Mouse (Mus musculus) CH12.LX (cell line): Measurements from ENCODE around the gene Irgm2. TPM values are rescaled to one million over a fixed set of nuclear protein-coding genes. Genes with fewer than 3 reads are reported as not detected.
A peak's percentile ranks its signal among the peaks of the same experiment; 100 is the strongest.
"Not testable (repeated sequence)": the region's sequence is repeated elsewhere in the genome, so short reads cannot be mapped to it uniquely, and the experiment has no call there.

Experiments used
- DNase-seq: peaks from one replicate; pipeline ENCODE4 v3.0.0-alpha.2; 2013; ENCODE audit errors: extremely low read depth
- H3K27ac ChIP-seq: 2 replicates; pipeline ENCODE4 v1.5.1; 2012; ENCODE audit warnings: low read depth, mild to moderate bottlenecking, control low read depth, moderate library complexity; ENCODE audit not compliant: insufficient read depth
- H3K27me3 ChIP-seq: replicated peaks from 2 replicates; pipeline ENCODE3; 2012; ENCODE audit warnings: inconsistent platforms
- H3K36me3 ChIP-seq, 2 experiments: replicated peaks in 1 of 2; 2 replicates each; pipeline versions ENCODE3 to v1.6.1; 2012; ENCODE audit warnings: inconsistent platforms in 1 of 2, low read length in 1 of 2, mild to moderate bottlenecking in 1 of 2, mixed read lengths in 1 of 2, moderate library complexity in 1 of 2; ENCODE audit not compliant: control insufficient read depth in 1 of 2, insufficient read depth in 1 of 2
- H3K4me1 ChIP-seq, 2 experiments: 2 replicates each; pipeline ENCODE4 v1.6.1; 2012; ENCODE audit warnings: inconsistent platforms in 1 of 2, moderate library complexity in 1 of 2; ENCODE audit not compliant: insufficient read depth in 2 of 2, control insufficient read depth in 1 of 2
- H3K4me2 ChIP-seq: 2 replicates; pipeline ENCODE4 v1.6.1; 2012; ENCODE audit warnings: low read depth, mild to moderate bottlenecking, control low read depth; ENCODE audit not compliant: poor library complexity, insufficient read depth, severe bottlenecking
- H3K4me3 ChIP-seq, 3 experiments: fragments of 150-350 bp in 1 of 3; sonication (generic) in 1 of 3; replicated peaks in 1 of 3; 2 replicates each; pipeline versions ENCODE3 to v1.5.1; 2011 to 2012; ENCODE audit warnings: low read depth in 2 of 3, low read length in 2 of 3, mild to moderate bottlenecking in 2 of 3, moderate library complexity in 2 of 3, control low read depth in 1 of 3, improper control_type of control experiment in 1 of 3, inconsistent platforms in 1 of 3, mixed read lengths in 1 of 3; ENCODE audit not compliant: poor library complexity in 1 of 3
- H3K79me2 ChIP-seq: replicated peaks from 2 replicates; pipeline ENCODE4 v1.6.1; 2012; ENCODE audit warnings: mild to moderate bottlenecking, moderate library complexity; ENCODE audit not compliant: control insufficient read depth, poor library complexity, insufficient read depth, severe bottlenecking; ENCODE audit errors: extremely low read depth
- H3K9ac ChIP-seq: 2 replicates; pipeline ENCODE4 v1.6.1; 2012; ENCODE audit warnings: low read depth, mild to moderate bottlenecking, control low read depth, moderate library complexity; ENCODE audit not compliant: insufficient read depth
- H3K9me3 ChIP-seq: replicated peaks from 2 replicates; pipeline ENCODE3; 2012; ENCODE audit warnings: low read length, inconsistent platforms, mixed read lengths
- BHLHE40 ChIP-seq: IDR thresholded peaks from 2 replicates; pipeline ENCODE4 v1.6.1; 2011; ENCODE audit warnings: mild to moderate bottlenecking, low read depth, low read length, improper control_type of control experiment
- CHD2 ChIP-seq: IDR thresholded peaks from 2 replicates; pipeline ENCODE4 v1.6.1; 2011; ENCODE audit warnings: low read length, improper control_type of control experiment
- EP300 ChIP-seq: IDR thresholded peaks from 2 replicates; pipeline ENCODE4 v1.6.1; 2011; ENCODE audit warnings: low read length, improper control_type of control experiment
- ETS1 ChIP-seq: conservative IDR thresholded peaks from 2 replicates; pipeline ENCODE4 v1.6.1; 2012; ENCODE audit warnings: low read depth, mild to moderate bottlenecking, inconsistent platforms, low read length, improper control_type of control experiment, moderate library complexity
- HCFC1 ChIP-seq: IDR thresholded peaks from 2 replicates; pipeline ENCODE4 v1.6.1; 2012; ENCODE audit warnings: low read depth, mild to moderate bottlenecking, inconsistent platforms, low read length, improper control_type of control experiment
- IRF4 ChIP-seq: IDR thresholded peaks from 2 replicates; pipeline ENCODE4 v1.6.1; 2014; ENCODE audit warnings: low read depth, mild to moderate bottlenecking, inconsistent platforms, low read length, improper control_type of control experiment
- JUND ChIP-seq: conservative IDR thresholded peaks from 2 replicates; pipeline ENCODE4 v1.6.1; 2011; ENCODE audit warnings: low read depth, low read length, improper control_type of control experiment
- MAX ChIP-seq: IDR thresholded peaks from 2 replicates; pipeline ENCODE4 v1.6.1; 2011; ENCODE audit warnings: low read length, improper control_type of control experiment
- MAZ ChIP-seq: IDR thresholded peaks from 2 replicates; pipeline ENCODE4 v1.6.1; 2012; ENCODE audit warnings: low read depth, mild to moderate bottlenecking, inconsistent platforms, low read length, improper control_type of control experiment, moderate library complexity
- MEF2A ChIP-seq: IDR thresholded peaks from 2 replicates; pipeline ENCODE4 v1.6.1; 2014; ENCODE audit warnings: low read depth, mild to moderate bottlenecking, inconsistent platforms, low read length, improper control_type of control experiment, borderline replicate concordance
- MXI1 ChIP-seq: IDR thresholded peaks from 2 replicates; pipeline ENCODE4 v1.6.1; 2011; ENCODE audit warnings: mild to moderate bottlenecking, low read depth, low read length, improper control_type of control experiment
- MYC ChIP-seq: IDR thresholded peaks from 2 replicates; pipeline ENCODE4 v1.6.1; 2011; ENCODE audit warnings: low read depth, mild to moderate bottlenecking, improper control_type of control experiment, low read length
- NELFE ChIP-seq: IDR thresholded peaks from 2 replicates; pipeline ENCODE4 v1.6.1; 2011; ENCODE audit warnings: low read depth, low read length, improper control_type of control experiment
- POLR2A ChIP-seq: IDR thresholded peaks from 2 replicates; pipeline ENCODE4 v1.6.1; 2011; ENCODE audit warnings: low read depth, mild to moderate bottlenecking, improper control_type of control experiment, low read length
- POLR2AphosphoS2 ChIP-seq: IDR thresholded peaks from 2 replicates; pipeline ENCODE4 v1.6.1; 2011; ENCODE audit warnings: low read depth, low read length, improper control_type of control experiment
- RCOR1 ChIP-seq: conservative IDR thresholded peaks from 2 replicates; pipeline ENCODE4 v1.6.1; 2012; ENCODE audit warnings: low read depth, mild to moderate bottlenecking, inconsistent platforms, low read length, improper control_type of control experiment
- SIN3A ChIP-seq: IDR thresholded peaks from 2 replicates; pipeline ENCODE4 v1.6.1; 2012; ENCODE audit warnings: low read length, improper control_type of control experiment, inconsistent platforms
- TBP ChIP-seq: conservative IDR thresholded peaks from 2 replicates; pipeline ENCODE4 v1.6.1; 2011; ENCODE audit warnings: low read depth, low read length, improper control_type of control experiment
- TCF12 ChIP-seq: IDR thresholded peaks from 2 replicates; pipeline ENCODE4 v1.6.1; 2014; ENCODE audit warnings: low read depth, mild to moderate bottlenecking, inconsistent platforms, low read length, improper control_type of control experiment
- USF2 ChIP-seq: conservative IDR thresholded peaks from 2 replicates; pipeline ENCODE4 v1.6.1; 2011; ENCODE audit warnings: low read depth, low read length, improper control_type of control experiment
- ZKSCAN1 ChIP-seq: IDR thresholded peaks from 2 replicates; pipeline ENCODE4 v1.6.1; 2012; ENCODE audit warnings: low read depth, inconsistent platforms, low read length, improper control_type of control experiment, borderline replicate concordance
- ZMIZ1 ChIP-seq: IDR thresholded peaks from 2 replicates; pipeline ENCODE4 v1.6.1; 2012; ENCODE audit warnings: low read depth, mild to moderate bottlenecking, inconsistent platforms, low read length, improper control_type of control experiment
- ZNF384 ChIP-seq: IDR thresholded peaks from 2 replicates; pipeline ENCODE4 v1.6.1; 2012; ENCODE audit warnings: low read depth, low read length, improper control_type of control experiment, inconsistent platforms
- dilution Hi-C: fragments of 300-500 bp; cut with MboI; formaldehyde crosslinking; loops from 2 replicates; pipeline ENCODE4 v1.14.3; 2020; ENCODE audit warnings: low sequenced_read_pairs; ENCODE audit not compliant: extremely low pct_unique_long_range_greater_than_20kb, extremely low pct_ligation_motif_present
- in situ Hi-C: fragments of 300-500 bp; cut with MboI; formaldehyde crosslinking; loops from 3 replicates; pipeline ENCODE4 v1.14.3; 2019; ENCODE audit warnings: low sequenced_read_pairs, low pct_ligation_motif_present, low pct_unique_long_range_greater_than_20kb, mixed read lengths
- polyA plus RNA-seq: library from polyadenylated mRNA; unstranded; fragments of >175 nt; gene quantifications from 2 replicates; pipeline ENCODE4 v1.2.1, GENCODE M21; 2012; ENCODE audit warnings: low read depth; ENCODE audit not compliant: insufficient read length
- total RNA-seq, 2 experiments: library from RNA; depleted of rRNA; stranded (reverse); fragments of 300-350 nt in 1 of 2; fragments of >200 nt in 1 of 2; gene quantifications; 2 replicates each; pipeline ENCODE4 v1.2.3; 2012 to 2014

Gene Irgm2
- total RNA-seq (2012; rRNA removed) (4.3 and 4.7 TPM in 2 replicates), total RNA-seq (2014; rRNA removed) (3.8 and 4.3 TPM in 2 replicates), polyA plus RNA-seq (4.7 and 5.2 TPM in 2 replicates)

DNA sequence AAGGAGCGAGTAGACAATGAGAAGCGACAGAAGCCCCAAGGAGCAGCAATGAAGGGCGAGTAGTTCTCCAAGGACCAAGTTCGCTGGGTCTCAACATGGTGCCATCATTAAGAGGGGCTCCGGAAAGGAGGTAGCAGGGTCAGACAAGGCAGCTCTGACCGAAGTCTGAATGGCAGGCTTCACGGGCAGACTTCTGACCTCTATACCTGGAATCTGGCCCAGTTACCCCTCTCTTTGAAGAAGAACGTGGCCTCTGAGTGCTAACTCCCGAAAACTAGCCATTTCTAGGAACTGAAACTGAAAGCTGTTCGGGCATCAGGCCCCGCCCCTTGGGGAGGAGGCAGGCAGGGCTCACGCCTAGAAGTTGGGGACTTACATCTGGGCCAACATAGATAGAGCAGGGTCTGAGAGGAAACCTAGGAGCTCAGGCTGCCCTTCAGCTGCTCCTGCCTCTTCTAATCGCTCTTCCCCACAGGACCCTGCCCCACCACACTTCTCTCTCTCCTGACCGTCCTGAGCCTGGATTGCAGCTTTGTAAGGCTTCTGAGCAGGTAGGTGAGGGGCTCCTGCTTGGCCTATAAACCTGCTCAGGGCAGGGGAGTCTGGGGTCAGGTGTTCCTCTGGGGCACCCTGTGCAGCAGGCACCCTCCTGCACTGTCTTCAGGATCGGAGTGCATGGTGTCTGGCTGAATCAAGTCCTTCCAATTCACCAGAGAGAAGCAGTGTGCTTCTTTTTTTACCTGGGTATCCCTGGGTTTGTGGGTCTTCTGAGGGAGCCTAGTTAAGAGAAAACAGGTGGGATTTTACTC, at the start of gene Irgm2, which contains the start of gene Igtp:
TSS of gene Irgm2 (plus strand) at position 390 of the 809 bp plus-strand sequence.
TSS of gene Igtp (plus strand) at position 328 of the 809 bp plus-strand sequence.
- Histone ChIP-seq H3K9ac (peak within 1 kb of the TSS; percentile 97), H3K4me1 (peaks cover 9 to 38% of the 10 kb centered on the region in 2 experiments), H3K27ac (peak within 1 kb of the TSS; percentile 97), H3K79me2 (peaks cover 39% of the 10 kb centered on the region), H3K36me3 (peaks cover 7 to 21% of the 10 kb centered on the region in 2 experiments), H3K4me3 (peak within 1 kb of the TSS; percentile 67 to 95 (median 86)), H3K4me2 (peak within 1 kb of the TSS; percentile 91)
- dilution Hi-C loops, H3K9me3 ChIP-seq, H3K27me3 ChIP-seq: not testable (repeated sequence)
- DNase-seq: peak; percentile 94
- peak; percentile 91 for TF ChIP-seq ZMIZ1
- TF ChIP-seq RCOR1: peak; percentile 27; the same call in 1 of the 2 replicates
- TF ChIP-seq IRF4: peak; percentile 95
- peak; percentile 93 for TF ChIP-seq POLR2A
- peak; percentile 32 for TF ChIP-seq ZNF384
- TF ChIP-seq ETS1: peak; percentile 71
- TF ChIP-seq MEF2A: peak; percentile 69
- TF ChIP-seq NELFE: peak; percentile 89
- TF ChIP-seq MYC: peak; percentile 83
- TF ChIP-seq SIN3A: peak; percentile 74
- TF ChIP-seq EP300: peak; percentile 72
- TF ChIP-seq TBP: peak; percentile 86
- TF ChIP-seq TCF12: peak; percentile 87
- peak; percentile 39 for TF ChIP-seq HCFC1
- peak; percentile 58 for TF ChIP-seq BHLHE40
- TF ChIP-seq MXI1: peak; percentile 67
- peak; percentile 63; the same call in 1 of the 2 replicates for TF ChIP-seq MAX
- peak; percentile 56; the same call in 1 of the 2 replicates for TF ChIP-seq MAZ
- peak; percentile 78; the same call in 1 of the 2 replicates for TF ChIP-seq POLR2AphosphoS2
- 0 out of 2 replicates have a peak, but pooled peaks have one; percentile 9 for TF ChIP-seq JUND
- in situ Hi-C loops: loop anchor here (5.0 kb wide), 1 partner anchor 33 kb away; no protein-coding TSS in a partner anchor

DNA sequence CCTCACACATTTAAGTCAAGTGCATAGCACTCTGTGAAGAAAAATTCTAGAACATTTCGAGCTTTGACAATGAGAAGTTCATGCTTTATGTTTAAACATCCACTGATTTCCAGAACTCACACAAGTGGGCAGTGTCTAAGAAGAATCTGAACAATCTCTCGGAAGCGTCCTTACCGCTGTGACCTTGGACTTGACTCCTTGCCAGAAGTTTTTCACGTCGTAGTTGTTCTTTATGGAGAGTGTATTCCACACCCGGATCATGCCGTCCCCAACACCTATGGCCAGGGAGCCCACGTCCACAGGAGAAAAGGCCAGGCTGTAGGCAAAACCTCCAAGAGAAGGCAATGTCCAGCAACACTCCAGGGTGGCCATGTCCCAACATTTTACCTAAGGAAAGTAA, 44.0 kb upstream of the Irgm2 start:
- H3K4me3 ChIP-seq: no peak overlapping the region
- no peaks in the 10 kb centered on the region; the same call in none of the 2 replicates for H3K79me2 ChIP-seq
- H3K27ac ChIP-seq: no peak overlapping the region
- dilution Hi-C loops (no loop called here), in situ Hi-C loops (no loop called here)
- no peak overlapping the region for H3K4me2 ChIP-seq
- peaks cover 79 to 91% of the 10 kb centered on the region in 2 experiments for H3K36me3 ChIP-seq
- no peak overlapping the region for H3K9ac ChIP-seq
- H3K9me3 ChIP-seq: no peaks in the 10 kb centered on the region
- H3K27me3 ChIP-seq: no peaks in the 10 kb centered on the region
- DNase-seq: no peak
- no peaks in the 10 kb centered on the region for H3K4me1 ChIP-seq
- no peak for TF ChIP-seq JUND
- no peak for TF ChIP-seq IRF4
- TF ChIP-seq MXI1: no peak
- TF ChIP-seq MYC: no peak
- no peak for TF ChIP-seq USF2
- TF ChIP-seq POLR2A: no peak
- TF ChIP-seq CHD2: no peak
- TF ChIP-seq ZNF384: no peak
- no peak for TF ChIP-seq HCFC1
- no peak for TF ChIP-seq ZMIZ1
- no peak for TF ChIP-seq MAX
- TF ChIP-seq ZKSCAN1: no peak
